Mouse (Mus musculus): ENCODE measurements around the gene Snapc4. TPM values are rescaled to one million over a fixed set of nuclear protein-coding genes. Genes with fewer than 3 reads are reported as not detected.

Snapc4 gene
- polyA plus RNA-seq, 1 experiment from 2014 or later: 14.8 TPM

- Histone ChIP-seq H3K4me1 (ENCODE audit: control insufficient read depth, insufficient read depth, low read length) (peaks cover 33% of the 10 kb centered on the region), H3K36me3 (ENCODE audit: control insufficient read depth, insufficient read depth) (peaks cover 16% of the 10 kb centered on the region)
- 57% methylated on average over 3 of the region's 3 CpGs for WGBS
Observed at GRCm38 (mm10) chr2:26409362-26409761, 28.9 kb upstream of the Snapc4 start.

DNA sequence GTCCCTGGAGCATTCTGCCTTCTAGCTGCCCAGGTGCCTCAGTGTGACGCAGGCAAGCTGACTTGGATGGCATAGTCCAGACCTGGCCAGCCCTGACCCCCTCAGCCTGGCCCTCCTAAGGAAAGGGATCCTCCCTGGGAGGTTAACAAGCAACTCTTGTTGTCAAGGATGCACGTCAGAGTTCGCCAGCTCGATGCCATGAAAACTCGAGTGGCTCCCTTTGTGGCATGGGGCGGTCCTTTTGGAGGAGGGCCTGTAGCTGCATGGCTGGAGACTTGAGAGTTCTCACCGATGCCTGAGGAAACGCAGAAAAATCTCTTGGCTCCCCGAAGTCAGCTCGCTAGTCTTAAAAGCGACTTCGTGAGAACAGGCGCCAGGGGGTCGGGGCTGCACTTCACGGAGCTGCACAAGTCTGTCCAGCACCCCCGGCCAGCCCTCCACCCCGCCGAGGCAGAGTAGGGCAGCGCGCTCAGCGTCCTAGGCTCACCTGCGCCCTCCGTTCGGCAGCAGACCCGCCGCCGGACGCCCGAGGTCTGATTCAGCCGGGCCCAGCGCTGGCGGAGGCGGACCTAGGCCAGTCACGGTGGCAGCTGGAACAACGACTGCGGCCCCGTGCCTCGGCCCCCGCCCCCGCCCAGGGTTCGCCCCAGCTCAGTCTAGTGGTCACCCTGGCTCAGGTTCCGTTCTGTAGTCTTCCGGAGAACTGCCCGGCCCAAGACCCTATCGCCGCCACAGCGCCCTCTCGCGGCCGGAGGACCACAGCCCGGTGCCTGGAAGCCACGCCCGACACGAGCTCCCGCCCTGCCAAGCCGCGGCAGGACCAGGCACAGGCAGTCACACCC lies 28.3 kb upstream of the Snapc4 start, which contains the start of gene Inpp5e:
Gene Inpp5e (minus strand): TSS at position 689 of the 842 bp plus-strand sequence.
- under 1% methylated on average over 57 of the region's 57 CpGs for WGBS
- H3K9ac ChIP-seq (ENCODE audit: low read length): peak within 1 kb of the TSS; percentile 96
- peak within 1 kb of the TSS; percentile 87 for H3K27ac ChIP-seq (ENCODE audit: low read length)
- H3K4me1 ChIP-seq (ENCODE audit: control insufficient read depth, insufficient read depth, low read length): peaks cover 33% of the 10 kb centered on the region
- H3K4me2 ChIP-seq (ENCODE audit: low read depth, low read length): peak within 1 kb of the TSS; percentile 71
- peaks cover 15% of the 10 kb centered on the region for H3K36me3 ChIP-seq (ENCODE audit: control insufficient read depth, insufficient read depth)
- H3K9me3 ChIP-seq (replicated peaks; ENCODE audit: control insufficient read depth, low read length): no peaks in the 10 kb centered on the region
- H3K27me3 ChIP-seq (ENCODE audit: control insufficient read depth, insufficient read depth, low read length): no peaks in the 10 kb centered on the region
- peak within 1 kb of the TSS; percentile 90 for H3K4me3 ChIP-seq (ENCODE audit: low read length)
- ATAC-seq (replicated peaks; ENCODE audit: extremely low read depth, insufficient read depth, low FRiP score): peak; percentile 96

More at GRCm38 (mm10) chr2:26409362-26409761, 28.9 kb upstream of the Snapc4 start:
- ATAC-seq (replicated peaks; ENCODE audit: extremely low read depth, insufficient read depth, low FRiP score): no peak
- H3K4me3 ChIP-seq (ENCODE audit: low read length): peak overlapping the region; percentile 90
- no peak overlapping the region for H3K27ac ChIP-seq (ENCODE audit: low read length)
- H3K4me2 ChIP-seq (ENCODE audit: low read depth, low read length): peak overlapping the region; percentile 71
- H3K9ac ChIP-seq (ENCODE audit: low read length): no peak overlapping the region
- H3K9me3 ChIP-seq (replicated peaks; ENCODE audit: control insufficient read depth, low read length): no peaks in the 10 kb centered on the region
- H3K27me3 ChIP-seq (ENCODE audit: control insufficient read depth, insufficient read depth, low read length): no peaks in the 10 kb centered on the region

GRCm38 (mm10) chr2:26403306-26403705 lies 22.9 kb upstream of the Snapc4 start:
- no peak overlapping the region for H3K4me3 ChIP-seq (ENCODE audit: low read length)
- H3K9me3 ChIP-seq (replicated peaks; ENCODE audit: control insufficient read depth, low read length): no peaks in the 10 kb centered on the region
- 71% methylated on average over 8 of the region's 8 CpGs for WGBS
- no peak overlapping the region for H3K4me2 ChIP-seq (ENCODE audit: low read depth, low read length)
- H3K36me3 ChIP-seq (ENCODE audit: control insufficient read depth, insufficient read depth): peaks cover 29% of the 10 kb centered on the region
- peaks cover 26% of the 10 kb centered on the region for H3K4me1 ChIP-seq (ENCODE audit: control insufficient read depth, insufficient read depth, low read length)
- no peak overlapping the region for H3K27ac ChIP-seq (ENCODE audit: low read length)
- no peak for ATAC-seq (replicated peaks; ENCODE audit: extremely low read depth, insufficient read depth, low FRiP score)
- H3K27me3 ChIP-seq (ENCODE audit: control insufficient read depth, insufficient read depth, low read length): no peaks in the 10 kb centered on the region
- no peak overlapping the region for H3K9ac ChIP-seq (ENCODE audit: low read length)

GRCm38 (mm10) chr2:26402265-26402664 lies 21.8 kb upstream of the Snapc4 start:
- Histone ChIP-seq H3K27me3 (ENCODE audit: control insufficient read depth, insufficient read depth, low read length) (no peaks in the 10 kb centered on the region), H3K9me3 (replicated peaks; ENCODE audit: control insufficient read depth, low read length) (no peaks in the 10 kb centered on the region), H3K9ac (ENCODE audit: low read length) (no peak overlapping the region), H3K36me3 (ENCODE audit: control insufficient read depth, insufficient read depth) (peaks cover 37% of the 10 kb centered on the region), H3K27ac (ENCODE audit: low read length) (no peak overlapping the region), H3K4me2 (ENCODE audit: low read depth, low read length) (no peak overlapping the region), H3K4me3 (ENCODE audit: low read length) (no peak overlapping the region), H3K4me1 (ENCODE audit: control insufficient read depth, insufficient read depth, low read length) (peaks cover 16% of the 10 kb centered on the region)
- ATAC-seq (replicated peaks; ENCODE audit: extremely low read depth, insufficient read depth, low FRiP score): no peak
- WGBS: 87% methylated on average over 1 of the region's 1 CpGs

DNA sequence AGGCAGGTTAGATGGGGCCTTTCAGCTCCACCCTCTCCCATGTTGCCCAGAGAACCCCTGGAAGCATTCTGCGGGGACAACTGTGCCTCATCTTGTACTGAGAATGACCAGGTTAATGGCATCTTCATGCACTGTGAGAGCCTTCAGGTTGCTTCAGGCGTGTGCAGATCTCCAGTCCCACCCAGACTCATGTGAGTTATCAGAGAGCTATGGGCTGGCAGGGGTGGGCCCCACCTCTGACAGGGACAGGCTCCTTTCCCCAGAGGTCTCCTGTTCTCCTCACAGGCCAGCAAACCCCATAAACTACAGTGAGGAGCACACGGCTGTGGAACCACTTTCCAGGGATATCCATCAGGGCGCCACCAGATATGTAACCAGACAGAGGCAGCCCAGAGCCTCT lies 20.6 kb upstream of the Snapc4 start:
- Histone ChIP-seq H3K27ac (ENCODE audit: low read length) (no peak overlapping the region), H3K27me3 (ENCODE audit: control insufficient read depth, insufficient read depth, low read length) (no peaks in the 10 kb centered on the region), H3K9ac (ENCODE audit: low read length) (no peak overlapping the region), H3K9me3 (replicated peaks; ENCODE audit: control insufficient read depth, low read length) (no peaks in the 10 kb centered on the region), H3K4me1 (ENCODE audit: control insufficient read depth, insufficient read depth, low read length) (peaks cover 3% of the 10 kb centered on the region), H3K4me3 (ENCODE audit: low read length) (no peak overlapping the region), H3K4me2 (ENCODE audit: low read depth, low read length) (no peak overlapping the region), H3K36me3 (ENCODE audit: control insufficient read depth, insufficient read depth) (peaks cover 46% of the 10 kb centered on the region)
- 88% methylated on average over 4 of the region's 4 CpGs for WGBS
- no peak for ATAC-seq (replicated peaks; ENCODE audit: extremely low read depth, insufficient read depth, low FRiP score)

DNA sequence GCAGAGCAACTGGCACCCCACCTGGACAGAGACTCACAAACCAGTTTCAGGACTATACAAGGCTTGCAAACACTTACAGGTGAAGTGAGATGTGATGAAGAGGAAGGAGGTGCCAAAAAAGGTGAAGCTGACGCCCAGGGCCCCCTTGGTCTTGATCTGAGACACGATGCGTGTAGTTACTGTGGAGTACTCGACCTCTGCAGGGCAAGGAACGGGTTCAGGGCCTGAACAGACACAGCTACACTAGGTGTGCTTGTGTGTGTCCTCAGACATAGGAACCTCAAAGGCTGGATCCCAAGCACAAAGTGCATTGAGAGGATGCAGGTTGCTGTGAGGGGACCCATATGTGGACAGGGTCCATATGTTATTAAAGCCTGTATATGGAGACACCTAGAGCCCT lies 19.8 kb upstream of the Snapc4 start:
- Histone ChIP-seq H3K4me1 (ENCODE audit: control insufficient read depth, insufficient read depth, low read length) (no peaks in the 10 kb centered on the region; the same call in none of the 2 replicates), H3K9ac (ENCODE audit: low read length) (no peak overlapping the region), H3K27ac (ENCODE audit: low read length) (no peak overlapping the region), H3K4me3 (ENCODE audit: low read length) (no peak overlapping the region), H3K9me3 (replicated peaks; ENCODE audit: control insufficient read depth, low read length) (no peaks in the 10 kb centered on the region), H3K27me3 (ENCODE audit: control insufficient read depth, insufficient read depth, low read length) (no peaks in the 10 kb centered on the region), H3K4me2 (ENCODE audit: low read depth, low read length) (no peak overlapping the region), H3K36me3 (ENCODE audit: control insufficient read depth, insufficient read depth) (peaks cover 53% of the 10 kb centered on the region)
- ATAC-seq (replicated peaks; ENCODE audit: extremely low read depth, insufficient read depth, low FRiP score): no peak
- 82% methylated on average over 5 of the region's 5 CpGs for WGBS

- Histone ChIP-seq H3K4me1 (ENCODE audit: control insufficient read depth, insufficient read depth, low read length) (no peaks in the 10 kb centered on the region; the same call in 1 of the 2 replicates), H3K4me3 (ENCODE audit: low read length) (no peak overlapping the region), H3K36me3 (ENCODE audit: control insufficient read depth, insufficient read depth) (peaks cover 59% of the 10 kb centered on the region), H3K27me3 (ENCODE audit: control insufficient read depth, insufficient read depth, low read length) (no peaks in the 10 kb centered on the region), H3K9ac (ENCODE audit: low read length) (no peak overlapping the region), H3K4me2 (ENCODE audit: low read depth, low read length) (no peak overlapping the region), H3K27ac (ENCODE audit: low read length) (no peak overlapping the region), H3K9me3 (replicated peaks; ENCODE audit: control insufficient read depth, low read length) (no peaks in the 10 kb centered on the region)
- WGBS: 61% methylated on average over 5 of the region's 5 CpGs
- ATAC-seq (replicated peaks; ENCODE audit: extremely low read depth, insufficient read depth, low FRiP score): no peak
Observed at GRCm38 (mm10) chr2:26399647-26400046, 19.2 kb upstream of the Snapc4 start.

DNA sequence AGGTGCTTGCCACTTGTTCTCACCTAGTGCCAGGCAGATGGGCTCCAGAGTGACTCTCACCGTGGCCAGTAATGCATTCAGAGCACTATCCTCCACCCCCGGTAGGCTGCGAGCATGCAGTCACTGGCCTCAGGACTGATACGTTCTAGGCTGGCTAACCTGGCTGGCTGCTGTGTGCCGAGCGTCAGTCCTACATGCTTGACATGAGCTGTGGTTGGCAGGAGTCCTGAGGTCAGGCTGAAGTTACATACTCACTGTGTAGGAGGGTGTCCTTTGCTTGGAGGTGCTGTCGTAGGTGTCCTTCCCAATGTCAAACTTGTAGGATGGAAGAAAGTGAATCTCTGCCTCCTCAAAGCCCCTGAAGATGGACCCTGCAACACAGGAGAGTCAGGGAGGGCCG lies 18.5 kb upstream of the Snapc4 start:
- peaks cover 64% of the 10 kb centered on the region for H3K36me3 ChIP-seq (ENCODE audit: control insufficient read depth, insufficient read depth)
- no peaks in the 10 kb centered on the region; the same call in 1 of the 2 replicates for H3K4me1 ChIP-seq (ENCODE audit: control insufficient read depth, insufficient read depth, low read length)
- H3K4me2 ChIP-seq (ENCODE audit: low read depth, low read length): no peak overlapping the region
- no peak overlapping the region for H3K9ac ChIP-seq (ENCODE audit: low read length)
- 81% methylated on average over 8 of the region's 8 CpGs for WGBS
- no peaks in the 10 kb centered on the region for H3K27me3 ChIP-seq (ENCODE audit: control insufficient read depth, insufficient read depth, low read length)
- no peak overlapping the region for H3K27ac ChIP-seq (ENCODE audit: low read length)
- ATAC-seq (replicated peaks; ENCODE audit: extremely low read depth, insufficient read depth, low FRiP score): 0 out of 2 replicates have a peak, but pooled peaks have one; percentile 15
- H3K4me3 ChIP-seq (ENCODE audit: low read length): no peak overlapping the region
- no peaks in the 10 kb centered on the region for H3K9me3 ChIP-seq (replicated peaks; ENCODE audit: control insufficient read depth, low read length)

- no peak overlapping the region for H3K9ac ChIP-seq (ENCODE audit: low read length)
- 86% methylated on average over 6 of the region's 6 CpGs for WGBS
- no peak for ATAC-seq (replicated peaks; ENCODE audit: extremely low read depth, insufficient read depth, low FRiP score)
Observed at GRCm38 (mm10) chr2:26391617-26392016, 11.2 kb upstream of the Snapc4 start.

More at GRCm38 (mm10) chr2:26391617-26392016, 11.2 kb upstream of the Snapc4 start:
- no peaks in the 10 kb centered on the region for H3K27me3 ChIP-seq (ENCODE audit: control insufficient read depth, insufficient read depth, low read length)
- peaks cover 11% of the 10 kb centered on the region for H3K4me1 ChIP-seq (ENCODE audit: control insufficient read depth, insufficient read depth, low read length)
- peaks cover 56% of the 10 kb centered on the region for H3K36me3 ChIP-seq (ENCODE audit: control insufficient read depth, insufficient read depth)
- no peak overlapping the region for H3K4me2 ChIP-seq (ENCODE audit: low read depth, low read length)
- H3K4me3 ChIP-seq (ENCODE audit: low read length): no peak overlapping the region
- H3K9me3 ChIP-seq (replicated peaks; ENCODE audit: control insufficient read depth, low read length): no peaks in the 10 kb centered on the region
- H3K27ac ChIP-seq (ENCODE audit: low read length): no peak overlapping the region

All from heart, embryonic 16.5 days (tissue).